Mouse (Mus musculus) frontal cortex, postnatal 14 days (tissue): ENCODE results near the gene Palm2.

Experiments used
- DNase-seq, 2 experiments: peaks; one replicate each; pipeline ENCODE4 v3.0.0; 2022; ENCODE audit warnings: low spot score in 2 of 2

Palm2 gene

GRCm38 (mm10) chr4:57568268-57569068, 134.4 kb downstream of the Palm2 start:
- no peak for DNase-seq

- DNase-seq, result no peak
Observed at GRCm38 (mm10) chr4:57569069-57569355, 135.0 kb downstream of the Palm2 start.

- DNase-seq, result no peak
Observed at GRCm38 (mm10) chr4:57569711-57570110, 135.7 kb downstream of the Palm2 start.

GRCm38 (mm10) chr4:57570229-57570628, 136.2 kb downstream of the Palm2 start:
- no peak for DNase-seq

- no peak for DNase-seq
Observed at GRCm38 (mm10) chr4:57574181-57574580, 140.1 kb downstream of the Palm2 start.

- no peak for DNase-seq
Observed at GRCm38 (mm10) chr4:57574646-57575045, 140.6 kb downstream of the Palm2 start.

GRCm38 (mm10) chr4:57575686-57576085, 141.6 kb downstream of the Palm2 start:
- DNase-seq, result no peak

- DNase-seq, result no peak
Observed at GRCm38 (mm10) chr4:57576095-57576494, 142.0 kb downstream of the Palm2 start.

- DNase-seq, result no peak
Observed at GRCm38 (mm10) chr4:57579683-57580082, 145.6 kb downstream of the Palm2 start.

- no peak for DNase-seq
Observed at GRCm38 (mm10) chr4:57585281-57585800, 151.3 kb downstream of the Palm2 start.

GRCm38 (mm10) chr4:57586933-57587658, 153.0 kb downstream of the Palm2 start:
- DNase-seq, result no peak

- DNase-seq, result no peak
Observed at GRCm38 (mm10) chr4:57588356-57588755, 154.3 kb downstream of the Palm2 start.

- no peak for DNase-seq
Observed at GRCm38 (mm10) chr4:57592751-57593150, 158.7 kb downstream of the Palm2 start.

GRCm38 (mm10) chr4:57599946-57600345, 165.9 kb downstream of the Palm2 start:
- no peak for DNase-seq

- DNase-seq, result no peak
Observed at GRCm38 (mm10) chr4:57600685-57601457, 166.8 kb downstream of the Palm2 start.

- DNase-seq, result no peak
Observed at GRCm38 (mm10) chr4:57601458-57601835, 167.4 kb downstream of the Palm2 start.

- no peak for DNase-seq
Observed at GRCm38 (mm10) chr4:57601903-57602617, 168.0 kb downstream of the Palm2 start.

GRCm38 (mm10) chr4:57606258-57606657, 172.2 kb downstream of the Palm2 start:
- no peak for DNase-seq

- DNase-seq, result peak; percentile 69 to 85
Observed at GRCm38 (mm10) chr4:57607247-57607942, 173.3 kb downstream of the Palm2 start.

- no peak for DNase-seq
Observed at GRCm38 (mm10) chr4:57611303-57612077, 177.4 kb downstream of the Palm2 start.
